In the genomic region with DNA sequence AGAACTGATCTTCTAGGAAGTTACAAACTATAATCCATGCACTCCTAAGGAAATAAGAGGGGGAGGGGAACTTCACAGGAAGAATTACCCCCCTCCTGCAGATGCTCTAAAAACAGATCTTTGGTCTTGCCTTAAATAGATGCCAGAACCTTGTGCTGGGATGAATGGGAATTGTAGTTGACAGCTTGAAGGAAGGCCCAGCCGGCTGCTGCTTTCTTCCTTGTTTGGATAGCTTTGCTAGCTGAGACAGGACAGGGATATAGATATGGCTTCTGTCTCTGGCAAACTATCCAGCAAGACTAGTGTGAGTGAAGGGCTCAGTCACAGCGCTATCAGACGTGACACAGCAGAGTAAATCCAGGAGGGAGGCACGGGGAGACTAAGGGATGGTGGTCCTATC, we compare ENCODE assay signal across 10 mouse cellular contexts. TPM values are rescaled to one million over a fixed set of nuclear protein-coding genes. Genes with fewer than 3 reads are reported as not detected.
DNase-seq lines count a peak whose midpoint lies in the region; ATAC-seq and TF ChIP-seq lines count a peak whose summit lies in the region.
"Had no signal": no experiment of that assay in that cellular context is flagged by ENCODE, and none has a peak within 500 bp of the region (broad histone marks: within the 10 kb centered on the region; RNA-seq: fewer than 3 reads in every experiment).

No protein-coding gene starts in this region.

- H3K4me3 ChIP-seq in heart, adult 2 months = peak overlapping the region; percentile 31
- H3K4me3 ChIP-seq in midbrain, embryonic 12.5 days = no peak overlapping the region
- H3K4me3 ChIP-seq in midbrain, postnatal 0 days (ENCODE audit: low read depth, low read length) = no peak overlapping the region
- H3K4me3 ChIP-seq in intestine, embryonic 15.5 days (replicated peaks) = no peak overlapping the region
- peak overlapping the region; percentile 8 for H3K4me3 ChIP-seq in stomach, postnatal 0 days (ENCODE audit: low read depth, low read length)

- TF ChIP-seq CTCF in heart, adult 2 months (IDR thresholded peaks at IDR 0.05) = no peak
- TF ChIP-seq CTCF in midbrain, postnatal 0 days (IDR thresholded peaks at IDR 0.05) = no peak
- no peak for TF ChIP-seq CTCF in stomach, postnatal 0 days (IDR thresholded peaks at IDR 0.05; ENCODE audit: low read depth)

- WGBS in heart, adult 2 months = 7% methylated on average over 4 of the region's 4 CpGs
- 53% methylated on average over 4 of the region's 4 CpGs for WGBS in midbrain, embryonic 12.5 days
- WGBS in midbrain, postnatal 0 days = 48% methylated on average over 4 of the region's 4 CpGs
- 49% methylated on average over 4 of the region's 4 CpGs for WGBS in intestine, embryonic 15.5 days
- 45% methylated on average over 4 of the region's 4 CpGs for WGBS in stomach, postnatal 0 days

- no peak for ATAC-seq in midbrain, embryonic 12.5 days (ENCODE audit: low FRiP score, low read depth)
- ATAC-seq in midbrain, postnatal 0 days (ENCODE audit: low FRiP score) = no peak
- ATAC-seq in intestine, embryonic 15.5 days = no peak
- ATAC-seq in stomach, postnatal 0 days (ENCODE audit: low FRiP score, low TSS enrichment) = no peak
- ATAC-seq in megakaryocyte progenitor cell, adult 5-6 weeks (replicated peaks; ENCODE audit: poor library complexity) = no peak

- no peaks in the 10 kb centered on the region for H3K27me3 ChIP-seq in heart, adult 2 months (ENCODE audit: control insufficient read depth, insufficient read depth, low read length)
- H3K27me3 ChIP-seq in midbrain, embryonic 12.5 days = no peaks in the 10 kb centered on the region
- no peaks in the 10 kb centered on the region for H3K27me3 ChIP-seq in midbrain, postnatal 0 days (ENCODE audit: insufficient read depth, low read length)
- H3K27me3 ChIP-seq in intestine, embryonic 15.5 days (replicated peaks) = no peaks in the 10 kb centered on the region
- H3K27me3 ChIP-seq in stomach, postnatal 0 days (ENCODE audit: control insufficient read depth, insufficient read depth, low read length) = no peaks in the 10 kb centered on the region
- H3K27me3 ChIP-seq: neural tube, embryonic 15.5 days had no signal

- H3K4me1 ChIP-seq in heart, adult 2 months (ENCODE audit: control insufficient read depth, insufficient read depth, low read length) = peaks cover 36% of the 10 kb centered on the region
- H3K4me1 ChIP-seq in midbrain, embryonic 12.5 days = peaks cover 59% of the 10 kb centered on the region
- H3K4me1 ChIP-seq in midbrain, postnatal 0 days (ENCODE audit: insufficient read depth, low read length) = peaks cover 18% of the 10 kb centered on the region; the same call in 1 of the 2 replicates
- peaks cover 38% of the 10 kb centered on the region for H3K4me1 ChIP-seq in intestine, embryonic 15.5 days (replicated peaks)
- peaks cover 7% of the 10 kb centered on the region for H3K4me1 ChIP-seq in stomach, postnatal 0 days (replicated peaks; ENCODE audit: control insufficient read depth, insufficient read depth)

- intact Hi-C loops in heart, adult 2 months (cut with DNase I) = no loop called here
- intact Hi-C loops in heart, postnatal 14 days (cut with DNase I) = loop anchor here (5.0 kb wide), 1 partner anchor 39 kb away; no protein-coding TSS in a partner anchor

- H3K9ac ChIP-seq in heart, adult 2 months (ENCODE audit: low read depth, low read length) = peak overlapping the region; percentile 50
- H3K9ac ChIP-seq in midbrain, embryonic 12.5 days (replicated peaks) = 0 out of 2 replicates have a peak overlapping the region, but pooled peaks have one; percentile 4
- H3K9ac ChIP-seq in midbrain, postnatal 0 days (replicated peaks; ENCODE audit: low read length, poor library complexity, severe bottlenecking) = no peak overlapping the region
- H3K9ac ChIP-seq in intestine, embryonic 15.5 days = no peak overlapping the region
- no peak overlapping the region for H3K9ac ChIP-seq in stomach, postnatal 0 days (ENCODE audit: low read length)
- H3K9ac ChIP-seq: neural tube, embryonic 15.5 days had no signal

- peaks cover 4% of the 10 kb centered on the region for H3K36me3 ChIP-seq in heart, adult 2 months (ENCODE audit: control insufficient read depth, insufficient read depth, low read length)
- peaks cover 17% of the 10 kb centered on the region for H3K36me3 ChIP-seq in midbrain, embryonic 12.5 days
- no peaks in the 10 kb centered on the region for H3K36me3 ChIP-seq in midbrain, postnatal 0 days (ENCODE audit: insufficient read depth, low read length)
- H3K36me3 ChIP-seq in intestine, embryonic 15.5 days = no peaks in the 10 kb centered on the region
- no peaks in the 10 kb centered on the region for H3K36me3 ChIP-seq in stomach, postnatal 0 days (ENCODE audit: control insufficient read depth, insufficient read depth, low read length)
- H3K36me3 ChIP-seq: neural tube, embryonic 15.5 days had no signal

- H3K27ac ChIP-seq in heart, adult 2 months = peak overlapping the region; percentile 54
- H3K27ac ChIP-seq in midbrain, embryonic 12.5 days (replicated peaks) = no peak overlapping the region
- no peak overlapping the region for H3K27ac ChIP-seq in midbrain, postnatal 0 days (ENCODE audit: low read depth, low read length)
- H3K27ac ChIP-seq in intestine, embryonic 15.5 days = peak overlapping the region; percentile 48; the same call in 1 of the 2 replicates
- peak overlapping the region; percentile 63 for H3K27ac ChIP-seq in stomach, postnatal 0 days (replicated peaks)

- H3K4me2 ChIP-seq in midbrain, embryonic 12.5 days (replicated peaks) = no peak overlapping the region
- no peak overlapping the region for H3K4me2 ChIP-seq in midbrain, postnatal 0 days (ENCODE audit: low read depth, low read length, poor library complexity, severe bottlenecking)
- peak overlapping the region; percentile 56 for H3K4me2 ChIP-seq in intestine, embryonic 15.5 days (replicated peaks)
- peak overlapping the region; percentile 46 for H3K4me2 ChIP-seq in stomach, postnatal 0 days (replicated peaks; ENCODE audit: low read depth)

- peaks cover 2% of the 10 kb centered on the region; the same call in 1 of the 2 replicates for H3K79me2 ChIP-seq in heart, adult 2 months (replicated peaks; ENCODE audit: control insufficient read depth, insufficient read depth, low read length)

- 0 out of 2 replicates have a peak, but pooled peaks have one; percentile 14 for TF ChIP-seq EP300 in heart, adult 2 months (IDR thresholded peaks at IDR 0.05; ENCODE audit: insufficient read depth, low read depth, low read length)
- no peak for TF ChIP-seq EP300 in stomach, postnatal 0 days (optimal IDR thresholded peaks at IDR 0.05)

- DNase-seq in heart, adult 2 months = peak in 1 of 2 experiments; percentile 21
- DNase-seq in heart, postnatal 14 days = no peak
- no peak for DNase-seq in midbrain, postnatal 0 days (ENCODE audit: low spot score)
- no peak for DNase-seq in stomach, postnatal 0 days (ENCODE audit: low spot score)
- no peak for DNase-seq in adrenal gland, postnatal 4 days (ENCODE audit: low spot score in 2 of 2)

- H3K9me3 ChIP-seq in midbrain, embryonic 12.5 days = no peaks in the 10 kb centered on the region
- H3K9me3 ChIP-seq in midbrain, postnatal 0 days (ENCODE audit: low read length) = no peaks in the 10 kb centered on the region
- H3K9me3 ChIP-seq in intestine, embryonic 15.5 days = no peaks in the 10 kb centered on the region
- H3K9me3 ChIP-seq in stomach, postnatal 0 days (ENCODE audit: control insufficient read depth, low read length) = no peaks in the 10 kb centered on the region
- H3K9me3 ChIP-seq: neural tube, embryonic 15.5 days had no signal

- TF ChIP-seq POLR2A in heart, adult 2 months (IDR thresholded peaks at IDR 0.05; ENCODE audit: insufficient read depth, low read depth, low read length) = 0 out of 2 replicates have a peak, but pooled peaks have one; percentile 24

RNA-seq across cellular contexts. Expression of gene C1qtnf9, which starts 34.2 kb away (rescaled TPM):
- total RNA-seq in heart, adult 2 months (2021) = 10 to 100 TPM; 44.0 to 45.5 TPM
- polyA plus RNA-seq in heart, adult 2 months (2012; rRNA removed) = 27.8 and 59.4 TPM in 2 replicates
- 10 to 100 TPM; 42.8 to 43.8 TPM for total RNA-seq in heart, postnatal 14 days (2021)
- polyA plus RNA-seq in midbrain, embryonic 12.5 days (2016; fragmentation: Nextera tagmentation; extraction: Ambion mirVana) = 0.12 and 0.20 TPM in 2 replicates
- 0.11 and 0.28 TPM in 2 replicates for total RNA-seq in midbrain, postnatal 0 days (2014; rRNA removed)
- polyA plus RNA-seq in midbrain, postnatal 0 days (2015; fragmentation: Nextera tagmentation; extraction: Ambion mirVana) = 0.10 TPM in 1 of 2 replicates, not detected in the other
- polyA plus RNA-seq in intestine, embryonic 15.5 days (2015; fragmentation: Nextera tagmentation; extraction: Ambion mirVana) = 1.3 and 2.0 TPM in 2 replicates
- polyA plus RNA-seq in stomach, postnatal 0 days (2015; fragmentation: Nextera tagmentation; extraction: Ambion mirVana) = 3.0 and 3.1 TPM in 2 replicates
- total RNA-seq in adrenal gland, postnatal 4 days (2021) = 1 to 10 TPM; 4.1 to 4.2 TPM
- not detected in 2 replicates for total RNA-seq in megakaryocyte progenitor cell, adult 5-6 weeks (2015)
- total RNA-seq in megakaryocyte progenitor cell, adult 5-6 weeks (2017) = not detected in 2 replicates
- total RNA-seq: granulocyte monocyte progenitor cell, adult 5-6 weeks had no signal

RNA-seq across cellular contexts. Expression of gene Mipep, which starts 50.7 kb away (rescaled TPM):
- total RNA-seq in heart, adult 2 months (2021) = 10 to 100 TPM; 61.6 to 71.8 TPM
- 26.0 and 38.4 TPM in 2 replicates for polyA plus RNA-seq in heart, adult 2 months (2012; rRNA removed)
- total RNA-seq in heart, postnatal 14 days (2021) = 10 to 100 TPM; 51.6 to 52.2 TPM
- 22.6 and 24.1 TPM in 2 replicates for polyA plus RNA-seq in midbrain, embryonic 12.5 days (2016; fragmentation: Nextera tagmentation; extraction: Ambion mirVana)
- 23.6 and 32.1 TPM in 2 replicates for total RNA-seq in midbrain, postnatal 0 days (2014; rRNA removed)
- polyA plus RNA-seq in midbrain, postnatal 0 days (2015; fragmentation: Nextera tagmentation; extraction: Ambion mirVana) = 16.7 and 17.1 TPM in 2 replicates
- polyA plus RNA-seq in intestine, embryonic 15.5 days (2015; fragmentation: Nextera tagmentation; extraction: Ambion mirVana) = 20.5 and 22.1 TPM in 2 replicates
- 9.8 and 9.9 TPM in 2 replicates for polyA plus RNA-seq in stomach, postnatal 0 days (2015; fragmentation: Nextera tagmentation; extraction: Ambion mirVana)
- total RNA-seq in adrenal gland, postnatal 4 days (2021) = 10 to 100 TPM; 28.7 to 29.1 TPM
- 15.8 and 20.6 TPM in 2 replicates for total RNA-seq in megakaryocyte progenitor cell, adult 5-6 weeks (2015)
- 23.1 and 24.2 TPM in 2 replicates for total RNA-seq in megakaryocyte progenitor cell, adult 5-6 weeks (2017)

Comparison
In these comparisons a context has a peak if more than half of its experiments do, and no peak if none do; other contexts are left out.
1. H3K9ac ChIP-seq: peak in heart, adult 2 months (single experiment) and midbrain, embryonic 12.5 days (single experiment); none in midbrain, postnatal 0 days (single experiment), intestine, embryonic 15.5 days (single experiment) and stomach, postnatal 0 days (single experiment).
2. H3K27ac ChIP-seq: peak in heart, adult 2 months (single experiment), intestine, embryonic 15.5 days (single experiment) and stomach, postnatal 0 days (single experiment); none in midbrain, embryonic 12.5 days (single experiment) and midbrain, postnatal 0 days (single experiment).
3. H3K4me3 ChIP-seq: peak in heart, adult 2 months (single experiment) and stomach, postnatal 0 days (single experiment); none in midbrain, embryonic 12.5 days (single experiment), midbrain, postnatal 0 days (single experiment) and intestine, embryonic 15.5 days (single experiment).
4. H3K4me2 ChIP-seq: peak in intestine, embryonic 15.5 days (single experiment) and stomach, postnatal 0 days (single experiment); none in midbrain, embryonic 12.5 days (single experiment) and midbrain, postnatal 0 days (single experiment).
5. RNA of gene C1qtnf9, which starts 34.2 kb away (total RNA-seq): 44.0 to 45.5 TPM in heart, adult 2 months and 42.8 to 43.8 TPM in heart, postnatal 14 days; 4.1 to 4.2 TPM in adrenal gland, postnatal 4 days, 0.11 to 0.28 TPM in midbrain, postnatal 0 days and not detected in megakaryocyte progenitor cell, adult 5-6 weeks; every median in the first group is over 4 times any median in the second.